Mouse (Mus musculus) gastrocnemius, postnatal 25 days (tissue): Measurements from ENCODE around the gene Nmnat2. TPM values are rescaled to one million over a fixed set of nuclear protein-coding genes. Genes with fewer than 3 reads are reported as not detected.

Source experiments
- DNase-seq: peaks from one replicate; pipeline ENCODE4 v3.0.0; 2022
- total RNA-seq, 2 experiments: library from RNA; stranded (reverse); gene quantifications; 1 replicate in 1 of 2; 2 replicates in 1 of 2; pipeline ENCODE4 v1.2.3; 2021

Nmnat2 gene
- total RNA-seq, 2 experiments from 2014 or later, result 0.38 to 0.72 TPM

GRCm38 (mm10) chr1:153125287-153126275 is 170.8 kb downstream of the Nmnat2 start:
- no peak for DNase-seq

- DNase-seq, result peak; percentile 78
These were observed 171.9 kb downstream of the Nmnat2 start for GRCm38 (mm10) chr1:153126491-153127381.

- DNase-seq, result no peak
These were observed 172.8 kb downstream of the Nmnat2 start for GRCm38 (mm10) chr1:153127622-153128021.

- DNase-seq, result no peak
These were observed 174.0 kb downstream of the Nmnat2 start for GRCm38 (mm10) chr1:153128780-153129179.

- peak; percentile 41 for DNase-seq
These were observed 175.4 kb downstream of the Nmnat2 start for GRCm38 (mm10) chr1:153129992-153130713.

GRCm38 (mm10) chr1:153133865-153134781 is 179.3 kb downstream of the Nmnat2 start:
- DNase-seq, result peak; percentile 70

- peak; percentile 48 for DNase-seq
These were observed 181.9 kb downstream of the Nmnat2 start for GRCm38 (mm10) chr1:153136647-153137046.

- DNase-seq, result no peak
These were observed 183.7 kb downstream of the Nmnat2 start for GRCm38 (mm10) chr1:153138486-153138885.

- DNase-seq, result no peak
These were observed 184.8 kb downstream of the Nmnat2 start for GRCm38 (mm10) chr1:153139635-153140034.

- no peak for DNase-seq
These were observed 185.5 kb downstream of the Nmnat2 start for GRCm38 (mm10) chr1:153140265-153140664.

- DNase-seq, result no peak
These were observed 186.0 kb downstream of the Nmnat2 start for GRCm38 (mm10) chr1:153140747-153141228.

GRCm38 (mm10) chr1:153144021-153144420 is 189.2 kb downstream of the Nmnat2 start:
- DNase-seq, result no peak

- no peak for DNase-seq
These were observed 191.0 kb downstream of the Nmnat2 start for GRCm38 (mm10) chr1:153145791-153146190.

GRCm38 (mm10) chr1:153152594-153152993 is 197.8 kb downstream of the Nmnat2 start:
- peak; percentile 1 for DNase-seq

GRCm38 (mm10) chr1:153153619-153154137 is 198.9 kb downstream of the Nmnat2 start:
- DNase-seq, result peak; percentile 3

GRCm38 (mm10) chr1:153155364-153155763 is 200.6 kb downstream of the Nmnat2 start:
- DNase-seq, result peak; percentile 28

GRCm38 (mm10) chr1:153157021-153157623 is 202.3 kb downstream of the Nmnat2 start:
- DNase-seq, result peak; percentile 57

GRCm38 (mm10) chr1:153159137-153159536 is 204.3 kb downstream of the Nmnat2 start:
- DNase-seq, result peak; percentile 6

GRCm38 (mm10) chr1:153163831-153164230 is 209.0 kb downstream of the Nmnat2 start:
- DNase-seq, result no peak

- peak; percentile 9 for DNase-seq
These were observed 213.5 kb downstream of the Nmnat2 start for GRCm38 (mm10) chr1:153168293-153168692.
